Mouse (Mus musculus) gastrocnemius, adult 8-10 months (tissue): ENCODE measurements at regions not wholly inside any gene's neighbourhood (a gene's known extent, or its start where the extent isn't known, plus 50 kb on each side); places are given as distances from the start of the nearest gene placed in this dataset.

ENCODE experiments used
- DNase-seq, 2 experiments: peaks; one replicate each; pipeline ENCODE4 v3.0.0; 2022; ENCODE audit warnings: low spot score in 2 of 2

DNA sequence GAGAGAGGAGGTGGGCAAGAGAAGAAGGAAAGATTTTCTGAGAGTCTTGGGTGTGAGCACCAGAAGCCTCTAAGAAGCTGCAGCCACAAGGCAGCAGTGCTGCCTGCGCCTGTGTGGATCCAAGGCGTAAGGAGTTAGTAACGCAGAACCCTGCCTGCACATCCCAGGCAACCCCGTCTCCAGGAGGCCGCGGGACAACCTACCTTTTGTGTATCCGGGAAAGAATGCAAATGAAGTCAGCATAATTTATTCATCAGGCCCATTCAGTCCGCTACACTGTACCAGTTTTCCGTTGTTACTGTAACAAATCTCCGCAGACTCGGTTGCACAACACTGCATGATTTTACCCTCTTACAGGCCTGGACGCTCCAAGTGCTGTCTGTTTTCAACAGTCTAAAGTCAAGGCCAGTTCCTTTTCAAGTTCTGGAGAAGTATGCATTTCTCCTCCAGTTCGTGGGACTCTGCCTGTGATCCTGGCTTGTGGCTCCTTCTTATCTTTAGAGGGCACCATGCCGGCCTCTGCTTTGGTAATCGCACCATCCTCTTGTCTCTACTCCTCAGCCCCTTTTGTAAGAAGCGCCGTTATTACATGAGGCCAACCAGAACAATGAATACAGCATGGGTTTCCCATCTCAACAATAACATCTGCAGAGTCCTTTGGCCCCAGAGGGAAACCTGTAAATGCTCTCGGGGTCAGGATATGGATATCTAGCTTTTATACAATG lies 133.8 kb downstream of the Nufip1 start:
- DNase-seq, result no peak

DNA sequence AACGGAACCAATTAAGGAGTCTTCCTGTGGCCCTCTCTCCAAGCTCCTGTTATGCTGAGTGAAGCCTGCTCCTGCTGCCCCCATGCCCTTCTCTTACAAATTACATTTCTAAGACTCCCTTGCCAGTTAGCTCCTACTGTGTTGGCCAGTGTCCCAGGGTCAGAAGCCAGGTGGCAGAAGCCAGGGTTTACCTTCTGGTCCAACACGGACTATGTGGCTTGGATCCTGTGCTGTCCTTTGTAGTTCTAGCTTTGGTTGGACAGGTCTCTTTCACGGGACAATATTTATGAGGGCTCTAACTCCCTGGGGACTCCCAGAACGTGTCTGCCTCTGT lies 134.3 kb downstream of the Nufip1 start:
- no peak for DNase-seq

DNA sequence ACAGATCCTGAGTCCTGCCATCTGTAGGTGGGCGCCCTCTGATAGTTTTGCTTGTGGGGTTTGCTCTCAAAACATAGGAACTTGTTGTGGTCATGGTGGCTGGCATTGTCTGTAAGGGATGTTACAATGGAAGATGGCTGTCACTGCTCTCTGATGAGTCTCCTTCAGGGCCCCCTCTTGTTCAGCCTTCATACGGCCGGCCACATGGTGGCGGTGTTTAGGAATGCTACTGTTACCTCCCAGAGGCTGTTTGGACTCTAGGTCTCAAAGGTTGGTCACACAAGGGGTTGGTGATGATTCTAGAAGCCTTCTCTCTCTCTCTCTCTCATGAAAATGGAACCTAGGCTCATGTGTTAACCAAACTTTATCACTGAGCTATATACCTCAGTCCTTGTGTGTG lies 137.0 kb downstream of the Nufip1 start:
- DNase-seq, result no peak

DNA sequence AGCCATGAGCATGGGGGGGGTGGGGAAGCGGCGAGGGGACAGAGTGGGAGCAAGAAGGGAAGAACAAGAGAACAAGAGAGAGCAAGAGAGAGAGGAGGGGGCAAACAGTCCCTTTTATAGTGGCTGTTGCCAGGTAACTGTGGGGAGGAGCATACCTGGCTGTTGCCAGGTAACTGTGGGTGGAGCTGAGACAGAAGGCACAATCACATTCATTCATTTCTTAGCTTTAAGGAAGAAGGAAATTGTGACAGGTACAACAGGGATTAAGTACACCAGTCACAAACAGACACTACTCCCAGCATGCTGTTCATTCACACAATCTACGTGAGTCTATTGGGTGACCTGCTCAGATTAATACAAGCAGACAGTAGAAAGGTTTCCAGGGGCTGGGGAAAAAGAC lies 143.2 kb downstream of the Nufip1 start:
- DNase-seq, result no peak

DNA sequence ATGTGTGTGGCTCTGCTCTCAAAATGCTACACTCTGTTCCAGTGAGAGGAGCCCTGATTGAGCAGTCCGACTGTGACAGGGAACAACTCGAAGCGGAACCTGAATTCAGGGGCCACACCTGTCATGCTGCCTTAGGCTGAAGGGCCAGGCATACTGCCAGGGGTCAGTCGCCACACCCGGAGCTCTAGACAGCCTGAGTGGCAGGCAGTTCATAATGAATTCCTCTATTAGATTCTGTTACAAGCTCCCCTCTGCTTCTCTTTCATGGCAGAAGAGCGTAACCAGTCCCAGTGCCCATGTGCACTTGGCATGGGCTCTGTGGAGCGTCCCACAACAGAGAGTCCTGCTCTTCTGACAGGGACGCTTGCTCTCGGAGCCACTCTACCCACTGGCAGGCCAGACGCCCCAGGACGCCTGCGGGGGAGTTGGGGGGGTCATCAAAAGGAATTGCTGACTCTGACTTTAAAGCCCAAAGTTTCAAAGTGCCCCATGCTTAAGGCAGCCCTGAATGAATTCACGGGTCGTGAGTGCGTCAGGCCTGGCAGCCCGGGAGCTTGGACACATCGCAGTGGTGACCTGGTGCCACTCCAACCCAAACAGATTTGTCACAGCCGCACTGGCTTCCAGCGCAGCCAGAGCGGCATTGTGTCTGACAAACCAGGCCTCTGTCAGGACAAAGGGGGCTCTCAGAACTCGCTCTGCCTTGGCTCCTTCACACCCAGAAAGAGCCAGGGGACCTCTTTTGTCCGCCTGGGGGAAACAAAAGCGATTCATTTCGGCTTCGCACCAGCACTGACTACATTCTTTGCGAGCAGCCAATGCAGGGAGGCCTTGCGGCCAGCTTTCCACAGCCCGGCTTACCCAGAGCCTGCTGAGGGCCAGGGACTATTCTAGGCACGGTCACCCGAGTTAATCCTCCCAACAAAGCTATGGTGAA lies 144.1 kb downstream of the Nufip1 start:
- DNase-seq, result peak; percentile 62 to 63

DNA sequence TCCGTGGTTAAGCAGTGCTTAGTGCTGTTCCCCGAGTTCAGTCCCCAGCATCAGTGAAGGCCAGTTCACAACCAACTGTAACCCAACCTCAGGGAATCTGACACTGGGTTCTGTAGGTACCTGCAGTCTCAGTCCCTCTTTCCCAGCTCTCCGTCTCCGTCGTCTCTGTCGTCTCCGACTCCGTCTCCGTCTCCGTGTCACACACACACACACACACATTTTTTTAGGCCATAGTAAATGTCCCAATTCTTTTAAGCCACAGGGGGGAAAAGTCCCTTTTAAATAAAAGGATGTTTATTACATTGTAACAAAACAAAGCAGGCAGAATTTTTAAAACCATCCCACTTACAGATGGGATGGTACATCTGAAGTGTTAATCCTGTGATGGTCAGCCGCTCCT lies 145.3 kb downstream of the Nufip1 start:
- DNase-seq, result no peak

DNA sequence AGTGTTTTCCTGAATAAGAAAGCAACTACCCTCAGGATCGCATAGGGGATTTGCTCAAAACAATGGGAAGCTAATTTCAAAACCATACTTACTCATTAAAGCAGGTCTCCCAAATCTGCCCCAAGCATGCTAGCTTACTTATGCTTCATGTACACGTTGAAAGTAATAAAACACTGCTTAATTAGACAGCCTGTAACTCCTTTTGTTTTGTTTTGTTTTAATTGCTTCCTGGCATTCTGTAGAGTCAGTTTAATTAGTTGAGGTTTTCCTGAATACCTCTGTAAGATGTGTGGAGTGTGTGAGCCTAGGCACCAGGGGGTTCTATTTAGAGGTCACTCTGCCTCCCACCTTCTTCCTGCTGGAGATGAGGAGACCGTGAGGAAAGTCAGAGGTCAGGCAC lies 147.9 kb downstream of the Nufip1 start:
- no peak for DNase-seq

DNA sequence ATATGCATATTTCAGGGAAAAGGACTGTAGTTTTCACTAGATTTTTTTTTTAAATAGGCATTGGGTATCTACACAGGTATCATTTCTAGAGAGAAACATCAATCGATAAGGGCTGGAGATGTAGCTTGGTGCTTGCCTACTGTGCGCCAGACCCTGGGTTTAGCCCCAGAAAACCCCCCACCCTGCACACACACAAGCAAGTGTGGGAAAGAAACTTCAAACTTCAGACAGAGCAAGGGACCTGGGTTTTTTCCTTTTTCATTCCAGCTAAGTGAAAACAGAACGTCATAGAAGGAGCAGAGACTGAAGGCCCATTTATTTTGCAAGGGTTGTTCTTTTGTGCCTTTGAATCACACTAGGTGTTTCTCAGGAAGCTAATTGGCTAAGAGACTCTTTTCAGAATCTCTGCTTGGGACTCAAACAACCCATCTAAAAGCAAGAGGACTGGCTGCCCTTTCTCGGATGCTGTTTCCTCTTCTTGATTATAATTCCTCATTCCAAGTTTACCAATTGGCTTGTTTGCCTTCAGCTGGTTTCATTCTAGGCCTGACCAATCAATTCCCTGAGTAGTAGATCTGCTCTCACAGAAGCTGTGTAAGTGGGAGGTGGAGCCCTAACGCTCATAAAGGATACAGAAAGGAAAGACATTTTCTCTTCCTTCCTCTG lies 150.1 kb downstream of the Nufip1 start:
- no peak for DNase-seq

DNA sequence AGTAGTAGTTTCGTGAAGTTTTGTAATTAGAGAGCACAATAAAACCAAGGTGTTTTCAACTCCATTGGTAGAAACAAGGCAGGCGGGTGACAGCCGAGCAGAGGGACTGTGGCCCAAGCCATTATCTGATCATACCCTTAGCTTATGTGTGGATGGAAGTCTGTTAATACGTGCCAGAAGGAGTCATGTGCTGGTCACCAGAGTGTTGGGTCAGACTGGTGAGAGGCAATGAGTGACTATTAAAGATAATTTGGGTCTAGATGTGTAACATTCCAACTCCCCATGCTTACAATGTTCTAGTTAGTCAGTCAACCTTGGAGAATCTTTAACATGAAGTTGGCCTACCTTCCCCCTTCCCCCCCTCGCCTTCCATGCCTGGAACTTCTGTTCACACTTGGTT lies 151.1 kb upstream of the Tsc22d1 start:
- DNase-seq, result no peak

DNA sequence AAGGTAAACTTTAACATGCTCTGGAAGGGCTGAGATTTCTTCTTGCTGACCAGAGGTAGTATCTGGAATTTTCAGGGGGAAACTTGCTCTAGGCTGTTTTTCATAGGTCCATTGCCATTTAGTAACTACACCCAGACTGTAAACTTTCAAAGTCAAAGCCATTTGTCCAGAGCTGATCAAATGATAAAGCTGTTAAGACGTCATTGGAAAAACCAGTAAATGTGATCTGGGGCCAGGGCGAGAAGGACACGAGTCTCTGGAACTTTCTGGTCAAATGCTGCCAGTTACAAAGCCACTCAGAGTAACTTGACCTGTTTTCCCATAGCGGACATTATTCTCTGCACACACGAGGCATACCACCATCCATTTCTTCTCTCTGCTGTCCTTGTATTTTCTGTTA lies 148.9 kb upstream of the Tsc22d1 start:
- no peak for DNase-seq

DNA sequence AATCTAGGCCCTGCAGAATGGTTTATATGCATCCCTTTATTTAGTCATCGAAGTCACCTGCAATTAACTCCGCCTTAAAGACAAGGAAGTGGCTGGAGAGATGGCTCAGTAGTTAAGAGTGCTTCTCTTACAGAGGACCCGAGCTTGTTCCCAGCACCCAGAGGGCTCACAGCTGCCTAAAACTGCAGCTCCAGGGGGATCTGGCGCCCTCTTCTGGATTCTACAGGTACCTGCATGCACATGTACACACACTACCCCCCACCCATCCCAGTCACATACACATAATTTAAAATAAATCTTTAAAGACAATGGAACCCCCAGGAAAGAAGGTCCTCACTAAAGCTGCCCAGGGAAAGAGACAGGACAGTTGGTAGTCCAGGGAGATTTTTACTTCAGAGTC lies 148.5 kb upstream of the Tsc22d1 start:
- DNase-seq, result no peak

DNA sequence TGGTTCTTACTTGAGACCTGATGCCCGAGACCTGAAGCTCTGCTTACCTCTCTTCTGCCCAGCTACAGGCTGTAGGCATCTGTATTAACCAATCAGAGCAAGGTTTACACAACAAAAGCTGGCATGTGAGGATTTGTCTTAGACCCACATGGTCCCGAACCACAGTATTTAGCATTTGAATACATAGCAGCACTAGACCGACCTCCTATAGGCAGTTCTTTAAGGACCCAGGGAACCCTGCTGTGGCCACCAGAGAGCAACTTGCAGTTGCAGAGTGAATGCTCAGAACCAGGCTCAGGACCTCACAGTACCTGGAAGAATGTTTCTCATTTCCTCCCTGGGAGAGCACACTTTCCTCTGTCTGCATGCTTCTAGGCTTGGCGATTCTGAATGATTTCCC lies 147.7 kb upstream of the Tsc22d1 start:
- DNase-seq, result no peak

DNA sequence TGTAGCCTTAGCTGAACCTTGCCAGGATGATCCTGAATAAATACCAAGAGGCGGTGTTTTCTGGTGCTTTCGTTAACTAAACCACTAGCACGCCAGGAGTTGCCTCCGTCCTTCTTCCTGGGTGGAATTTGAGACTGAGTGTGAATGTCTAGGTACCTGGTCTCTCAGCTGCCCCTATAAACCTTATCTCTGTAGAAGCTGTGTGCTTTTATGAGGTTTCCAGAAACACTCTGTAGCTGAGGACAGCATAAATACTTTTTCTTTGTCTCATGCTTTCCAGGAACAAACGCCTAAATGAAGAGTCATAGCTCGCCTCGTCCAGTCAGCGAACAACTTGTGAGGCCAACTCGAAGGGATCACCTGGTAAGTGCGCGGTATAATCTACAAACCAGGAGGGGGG lies 143.6 kb upstream of the Tsc22d1 start:
- no peak for DNase-seq

DNA sequence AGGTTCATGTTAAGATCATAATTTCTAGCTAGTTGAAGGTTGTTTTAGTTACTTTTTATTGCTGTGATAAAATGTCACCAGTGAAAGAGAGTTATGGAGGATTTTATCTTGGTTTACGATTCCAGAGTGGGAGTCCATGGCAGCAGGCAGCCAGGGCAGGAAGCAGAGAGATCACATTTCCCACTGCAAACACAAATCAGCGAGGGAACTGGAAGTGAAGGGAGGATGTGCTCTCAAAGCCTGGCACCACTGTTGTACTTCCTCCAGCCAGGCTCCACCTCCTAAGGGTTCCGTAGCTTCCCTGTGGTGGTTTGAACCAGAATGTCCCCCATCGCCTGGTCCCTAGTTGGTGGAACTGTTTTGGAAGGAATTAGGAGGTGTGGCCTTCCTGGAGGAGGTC lies 141.9 kb upstream of the Tsc22d1 start:
- DNase-seq, result no peak

DNA sequence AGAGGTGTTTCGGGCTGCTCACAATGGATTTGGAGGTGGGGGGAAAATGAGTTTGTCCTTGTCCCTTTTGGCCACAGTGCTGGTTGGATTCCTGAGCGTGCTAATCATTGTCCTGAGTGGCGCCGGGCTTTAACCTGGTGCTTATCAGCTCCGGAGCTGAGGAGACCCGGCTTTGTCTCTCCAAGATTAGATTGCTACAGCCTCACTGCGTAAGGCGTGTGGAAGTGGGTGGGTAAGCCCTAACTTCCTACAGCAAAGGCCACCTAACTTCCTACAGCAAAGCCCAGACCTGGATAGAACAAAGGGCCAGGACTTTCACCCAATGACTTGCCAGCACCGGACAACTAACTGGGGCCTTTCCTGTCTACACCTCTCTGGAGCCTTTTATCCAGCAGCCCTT lies 138.1 kb upstream of the Tsc22d1 start:
- no peak for DNase-seq

DNA sequence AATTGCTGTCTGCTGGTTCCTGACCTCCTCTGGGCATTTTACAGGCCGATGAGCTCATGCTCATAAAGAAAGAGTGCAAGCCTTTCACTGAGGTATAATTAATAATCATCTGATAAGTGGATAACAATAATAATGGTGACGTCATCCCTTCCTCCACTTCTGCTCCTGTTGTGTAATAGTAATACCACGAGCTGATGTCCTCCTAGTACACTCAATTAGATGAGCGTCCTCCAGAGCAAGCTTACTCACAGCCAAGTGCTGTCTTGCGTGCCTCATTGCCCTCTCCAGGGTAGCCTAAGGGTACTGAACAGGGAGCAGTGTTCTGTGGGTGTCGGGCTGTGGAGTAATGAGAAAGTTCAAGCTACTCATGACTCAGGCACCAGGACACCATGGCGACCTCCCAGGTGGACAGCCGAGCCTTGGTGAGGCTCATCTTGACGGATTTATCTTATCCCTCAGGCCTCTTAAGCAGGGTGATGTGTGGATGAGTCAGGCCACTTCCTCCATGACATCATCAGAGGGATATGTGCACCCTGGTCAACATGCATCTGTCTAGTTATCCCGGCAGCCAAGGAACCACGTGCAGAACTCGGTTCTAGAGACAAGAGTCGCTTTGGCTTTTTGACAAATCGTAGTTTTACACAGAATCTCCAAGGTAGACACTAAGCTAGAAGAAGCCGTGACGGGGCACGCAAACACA lies 135.9 kb upstream of the Tsc22d1 start:
- no peak for DNase-seq

DNA sequence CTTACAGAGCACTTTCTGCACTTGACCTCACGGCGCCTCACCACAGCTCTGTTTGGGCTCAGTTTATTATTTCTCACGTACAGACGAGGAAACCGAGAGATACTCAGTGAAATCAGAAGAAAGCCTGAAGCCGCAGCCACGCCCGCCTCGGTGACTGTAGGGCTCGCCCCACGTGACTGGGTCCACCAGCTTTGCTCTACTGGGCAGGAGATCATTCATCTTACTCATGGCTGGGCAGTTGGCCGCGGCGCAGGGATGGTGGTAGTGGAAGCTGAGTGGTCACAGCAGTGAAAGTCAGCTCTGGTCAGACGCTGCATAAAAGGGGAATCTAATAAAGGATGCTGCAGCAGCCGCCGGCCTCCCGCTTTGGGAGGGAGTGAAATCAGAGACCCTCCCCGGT lies 135.2 kb upstream of the Tsc22d1 start:
- DNase-seq, result no peak

DNA sequence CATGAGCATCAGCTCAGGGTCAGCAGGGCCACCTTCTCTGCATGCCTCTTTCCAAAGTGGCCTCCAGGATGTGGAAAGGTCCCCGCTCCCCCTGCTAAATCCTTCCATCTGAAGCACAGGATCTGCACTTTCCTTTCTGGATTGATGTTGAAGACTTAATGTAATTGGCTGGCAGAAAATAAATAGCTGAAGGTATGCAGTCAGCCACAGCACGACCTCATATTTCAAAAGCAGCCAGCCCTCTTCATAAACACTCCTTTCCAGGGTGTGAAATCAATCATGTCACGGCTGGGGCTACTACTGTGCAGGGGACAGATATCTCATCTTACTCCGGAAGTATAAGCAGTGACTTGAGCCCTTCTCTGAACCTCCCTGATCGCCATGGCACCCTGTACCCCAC lies 132.9 kb upstream of the Tsc22d1 start:
- DNase-seq, result no peak

DNA sequence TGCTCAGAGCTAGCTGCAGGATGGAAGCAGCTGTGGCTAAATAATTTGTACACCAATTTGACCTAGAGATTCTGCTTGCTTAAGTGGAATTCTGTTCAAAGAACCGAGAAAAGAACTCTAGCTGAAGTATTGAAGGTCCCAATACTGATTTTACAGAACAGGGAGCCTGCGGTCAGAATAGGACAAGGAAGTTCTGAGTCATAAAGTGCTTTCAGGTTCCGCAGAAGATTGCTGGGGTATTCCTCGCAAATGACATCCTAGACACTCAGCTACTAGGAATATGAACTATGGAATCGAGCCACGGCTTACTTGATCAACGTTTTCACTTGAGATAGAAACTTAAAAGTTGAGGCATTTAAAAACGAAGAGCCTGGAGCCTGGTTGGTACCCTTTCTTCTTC lies 127.0 kb upstream of the Tsc22d1 start:
- no peak for DNase-seq

DNA sequence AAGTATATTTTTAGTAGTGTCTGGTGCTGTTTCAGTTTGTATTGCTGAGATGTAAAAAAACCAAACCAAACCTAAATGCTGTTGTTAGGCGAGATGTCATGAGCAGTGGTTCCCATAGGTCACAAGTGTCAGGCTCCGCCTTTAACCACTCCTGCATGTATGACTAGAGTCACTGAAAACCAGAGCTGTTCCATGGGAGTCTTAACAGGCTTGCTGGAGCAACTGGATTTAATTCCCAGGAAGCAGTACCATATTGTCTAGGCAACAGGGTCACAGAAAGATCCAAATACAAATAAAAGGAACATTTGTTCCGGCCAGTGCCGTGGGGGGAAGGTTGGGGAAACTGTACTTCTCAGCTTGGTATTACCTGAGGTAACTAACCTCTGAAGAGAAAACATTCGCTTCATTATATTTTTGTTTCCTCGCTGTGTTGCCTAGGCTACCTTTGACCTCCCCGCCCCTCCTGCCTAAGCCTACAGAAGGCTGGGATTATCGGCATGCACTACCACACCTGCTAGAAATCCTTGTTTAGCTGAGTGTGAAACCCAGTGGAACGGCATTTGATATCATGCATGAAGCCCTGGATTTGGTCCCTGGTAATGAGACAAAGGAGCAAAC lies 124.3 kb upstream of the Tsc22d1 start:
- DNase-seq, result no peak

DNA sequence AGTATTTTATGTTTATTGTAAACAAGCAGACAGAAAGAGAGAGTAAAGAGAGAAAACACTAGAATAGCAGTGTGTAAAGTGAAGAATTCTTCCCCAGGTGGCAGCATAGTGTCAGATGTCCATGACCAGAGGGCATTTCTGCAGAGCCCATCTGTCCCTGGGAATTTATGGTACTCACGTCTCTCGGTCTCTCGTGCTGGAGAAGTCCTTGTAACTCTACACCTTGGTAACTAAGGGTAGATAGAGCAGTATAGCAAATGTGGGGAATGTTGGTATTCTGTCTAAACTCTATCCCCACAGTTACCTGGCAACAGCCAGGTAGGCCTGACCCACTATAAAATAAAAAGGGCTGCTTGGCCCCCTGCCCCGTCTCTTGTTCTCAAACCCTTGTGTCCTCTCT lies 122.5 kb upstream of the Tsc22d1 start:
- DNase-seq, result no peak
